In the genomic region with DNA sequence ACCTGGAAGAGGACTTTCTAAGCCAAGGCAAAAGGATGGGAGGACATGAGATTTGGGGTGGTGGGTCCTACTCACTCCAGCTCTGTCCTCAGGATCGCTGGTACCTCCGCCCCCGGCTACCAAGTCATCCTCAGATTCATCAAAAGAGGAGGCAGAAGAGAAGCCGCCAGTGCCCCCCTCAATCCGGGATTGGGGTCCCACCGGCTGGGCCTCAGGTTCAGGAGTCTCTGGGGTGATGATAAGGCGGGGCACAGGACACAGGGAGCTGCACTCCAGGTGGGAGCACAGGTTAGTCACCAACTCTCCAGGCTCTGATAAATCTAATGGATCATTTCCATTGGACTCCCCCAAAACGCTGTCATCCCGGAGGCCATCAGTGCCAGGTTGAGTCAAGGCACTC, we compare ENCODE assay signal across 8 mouse cellular contexts. TPM values are rescaled to one million over a fixed set of nuclear protein-coding genes. Genes with fewer than 3 reads are reported as not detected.
A peak's percentile ranks its signal among the peaks of the same experiment; 100 is the strongest.
DNase-seq lines count a peak whose midpoint lies in the region; ATAC-seq and TF ChIP-seq lines count a peak whose summit lies in the region.

No protein-coding gene starts in this region.

- H3K4me3 ChIP-seq in gastrocnemius, adult 2 months, result peak overlapping the region; percentile 85
- peak overlapping the region; percentile 65 for H3K4me3 ChIP-seq in thymus, adult 2 months (ENCODE audit: control insufficient read depth, insufficient read depth, low read length)
- peak overlapping the region; percentile 70 for H3K4me3 ChIP-seq in liver, embryonic 12.5 days

- H3K27ac ChIP-seq in gastrocnemius, adult 2 months, result peak overlapping the region; percentile 95
- H3K27ac ChIP-seq in thymus, adult 2 months (ENCODE audit: control insufficient read depth, insufficient read depth, low read length), result no peak overlapping the region
- H3K27ac ChIP-seq in liver, embryonic 12.5 days, result no peak overlapping the region

- no peak for TF ChIP-seq POLR2A in thymus, adult 2 months (IDR thresholded peaks at IDR 0.05; ENCODE audit: control insufficient read depth, extremely low read depth, insufficient read depth, low read length, poor library complexity)

- H3K36me3 ChIP-seq in thymus, adult 2 months (ENCODE audit: control insufficient read depth, insufficient read depth, low read length), result no peaks in the 10 kb centered on the region
- peaks cover 7% of the 10 kb centered on the region for H3K36me3 ChIP-seq in liver, embryonic 12.5 days

- peaks cover 32% of the 10 kb centered on the region for H3K4me1 ChIP-seq in thymus, adult 2 months (replicated peaks; ENCODE audit: control insufficient read depth, insufficient read depth, low read length)
- peaks cover 79% of the 10 kb centered on the region for H3K4me1 ChIP-seq in liver, embryonic 12.5 days

- ATAC-seq in liver, embryonic 12.5 days, result no peak

- intact Hi-C loops in gastrocnemius, adult 2 months (cut with DNase I), result no loop called here

- no peaks in the 10 kb centered on the region for H3K27me3 ChIP-seq in thymus, adult 2 months (ENCODE audit: control insufficient read depth, insufficient read depth, low read length)
- no peaks in the 10 kb centered on the region for H3K27me3 ChIP-seq in liver, embryonic 12.5 days (replicated peaks)

- peak overlapping the region; percentile 84 for H3K9ac ChIP-seq in liver, embryonic 12.5 days

- no peaks in the 10 kb centered on the region for H3K9me3 ChIP-seq in liver, embryonic 12.5 days (replicated peaks)

- no peak for TF ChIP-seq CTCF in gastrocnemius, adult 2 months (IDR thresholded peaks at IDR 0.05)
- no peak for TF ChIP-seq CTCF in thymus, adult 2 months (IDR thresholded peaks at IDR 0.05; ENCODE audit: borderline replicate concordance, control insufficient read depth, extremely low read depth, insufficient read depth, low read length, poor library complexity)

- H3K4me2 ChIP-seq in liver, embryonic 12.5 days, result peak overlapping the region; percentile 92

- DNase-seq in gastrocnemius, adult 2 months, result no peak
- DNase-seq in gastrocnemius, postnatal 25 days, result no peak
- DNase-seq in thymus, adult 2 months, result no peak
- no peak for DNase-seq in thymus, postnatal 10 days (ENCODE audit: low spot score in 2 of 2)
- no peak for DNase-seq in adrenal gland, postnatal 25 days
- DNase-seq in urinary bladder, adult 18-20 months (ENCODE audit: low spot score in 2 of 2), result no peak
- DNase-seq in urinary bladder, postnatal 14 days (ENCODE audit: low spot score), result no peak

- WGBS in thymus, adult 2 months, result 76% methylated on average over 9 of the region's 9 CpGs
- 37% methylated on average over 9 of the region's 9 CpGs for WGBS in liver, embryonic 12.5 days (ENCODE audit: insufficient replicate concordance)

RNA-seq across cellular contexts. Expression of a gene that starts 1.2 kb away (rescaled TPM):
- total RNA-seq in gastrocnemius, adult 2 months (2021), result 1 to 10 TPM; 3.9 to 4.3 TPM
- 1 to 10 TPM; 2.3 to 3.6 TPM for total RNA-seq in gastrocnemius, postnatal 25 days (2021)
- 12.2 and 12.4 TPM in 2 replicates for polyA plus RNA-seq in thymus, adult 2 months (2012; rRNA removed)
- polyA plus RNA-seq in liver, embryonic 12.5 days (2016; fragmentation: Nextera tagmentation; extraction: Ambion mirVana), result 3.5 and 4.1 TPM in 2 replicates
- 15.9 and 18.3 TPM in 2 replicates for total RNA-seq in adrenal gland, postnatal 25 days (2021)

RNA-seq across cellular contexts. Expression of a gene that starts 5.5 kb away (rescaled TPM):
- total RNA-seq in gastrocnemius, adult 2 months (2021), result 1 to 10 TPM; 3.2 to 3.4 TPM
- 1 to 10 TPM; 3.0 to 4.9 TPM for total RNA-seq in gastrocnemius, postnatal 25 days (2021)
- polyA plus RNA-seq in thymus, adult 2 months (2012; rRNA removed), result 53.1 and 57.8 TPM in 2 replicates
- polyA plus RNA-seq in liver, embryonic 12.5 days (2016; fragmentation: Nextera tagmentation; extraction: Ambion mirVana), result 14.2 and 15.7 TPM in 2 replicates
- total RNA-seq in adrenal gland, postnatal 25 days (2021), result 74.4 and 90.3 TPM in 2 replicates

RNA-seq across cellular contexts. Expression of a gene that starts 31.0 kb away (rescaled TPM):
- 1 to 10 TPM; 3.8 to 4.2 TPM for total RNA-seq in gastrocnemius, adult 2 months (2021)
- 1 to 10 TPM; 3.6 to 5.4 TPM for total RNA-seq in gastrocnemius, postnatal 25 days (2021)
- 10.3 and 10.7 TPM in 2 replicates for polyA plus RNA-seq in thymus, adult 2 months (2012; rRNA removed)
- 3.9 and 4.0 TPM in 2 replicates for polyA plus RNA-seq in liver, embryonic 12.5 days (2016; fragmentation: Nextera tagmentation; extraction: Ambion mirVana)
- 8.4 and 12.6 TPM in 2 replicates for total RNA-seq in adrenal gland, postnatal 25 days (2021)

RNA-seq across cellular contexts. Expression of a gene that starts 31.2 kb away (rescaled TPM):
- 10 to 100 TPM; 32.5 to 37.3 TPM for total RNA-seq in gastrocnemius, adult 2 months (2021)
- total RNA-seq in gastrocnemius, postnatal 25 days (2021), result 10 to 100 TPM; 31.4 to 31.8 TPM
- 293 and 316 TPM in 2 replicates for polyA plus RNA-seq in thymus, adult 2 months (2012; rRNA removed)
- polyA plus RNA-seq in liver, embryonic 12.5 days (2016; fragmentation: Nextera tagmentation; extraction: Ambion mirVana), result 150 and 163 TPM in 2 replicates
- total RNA-seq in adrenal gland, postnatal 25 days (2021), result 108 and 114 TPM in 2 replicates

RNA-seq across cellular contexts. Expression of a gene that starts 31.7 kb away (rescaled TPM):
- total RNA-seq in gastrocnemius, adult 2 months (2021), result 10 to 100 TPM; 14.6 to 15.8 TPM
- 10 to 100 TPM; 12.1 to 13.0 TPM for total RNA-seq in gastrocnemius, postnatal 25 days (2021)
- polyA plus RNA-seq in thymus, adult 2 months (2012; rRNA removed), result 20.4 and 20.9 TPM in 2 replicates
- polyA plus RNA-seq in liver, embryonic 12.5 days (2016; fragmentation: Nextera tagmentation; extraction: Ambion mirVana), result 1.5 TPM in 2 replicates
- 23.6 and 28.0 TPM in 2 replicates for total RNA-seq in adrenal gland, postnatal 25 days (2021)

Comparison
In these comparisons a context has a peak if more than half of its experiments do, and no peak if none do; other contexts are left out.
1. RNA of a gene that starts 5.5 kb away (total RNA-seq): 74.4 to 90.3 TPM in adrenal gland, postnatal 25 days; 3.0 to 4.9 TPM in gastrocnemius, postnatal 25 days and 3.2 to 3.4 TPM in gastrocnemius, adult 2 months; every median in the first group is over 10 times any median in the second.
2. Peak in every context shown above with its lines, with median percentiles within 50 percentile points of each other: H3K4me3 ChIP-seq.